Mouse (Mus musculus) small intestine, adult 2 months (tissue): ENCODE measurements around the gene Ssh1. TPM values are rescaled to one million over a fixed set of nuclear protein-coding genes. Genes with fewer than 3 reads are reported as not detected.

Source experiments
- H3K27ac ChIP-seq: fragments of 200-500 bp; 2 replicates; pipeline ENCODE4 v1.5.1; 2012; ENCODE audit warnings: low read depth, low read length, control low read depth, inconsistent platforms; ENCODE audit not compliant: insufficient read depth
- H3K27me3 ChIP-seq: fragments of 200-500 bp; 2 replicates; pipeline ENCODE4 v1.6.1; 2012; ENCODE audit warnings: mild to moderate bottlenecking, moderate library complexity, low read length, inconsistent platforms; ENCODE audit not compliant: control insufficient read depth, insufficient read depth
- H3K36me3 ChIP-seq: fragments of 200-500 bp; 2 replicates; pipeline ENCODE4 v1.6.1; 2012; ENCODE audit warnings: mild to moderate bottlenecking, low read length, control low read depth, inconsistent platforms; ENCODE audit not compliant: control insufficient read depth, insufficient read depth
- H3K4me1 ChIP-seq: fragments of 200-500 bp; 2 replicates; pipeline ENCODE4 v1.6.1; 2012; ENCODE audit warnings: low read length, inconsistent platforms, mixed read lengths; ENCODE audit not compliant: control insufficient read depth, insufficient read depth, insufficient read length
- H3K4me3 ChIP-seq: fragments of 200-500 bp; 2 replicates; pipeline ENCODE4 v1.5.1; 2012; ENCODE audit warnings: low read depth, mild to moderate bottlenecking, control low read depth, inconsistent platforms, low read length, moderate library complexity
- CTCF ChIP-seq: fragments of 200-500 bp; IDR thresholded peaks from 2 replicates; pipeline ENCODE4 v1.5.1; 2012; ENCODE audit warnings: low read depth, mild to moderate bottlenecking, control low read depth, inconsistent platforms, low read length, moderate library complexity, mixed read lengths; ENCODE audit not compliant: insufficient replicate concordance, insufficient read length; ENCODE audit errors: extremely low read depth
- POLR2A ChIP-seq: fragments of 200-500 bp; IDR thresholded peaks from 2 replicates; pipeline ENCODE4 v1.6.1; 2012; ENCODE audit warnings: low read depth, mild to moderate bottlenecking, control low read depth, inconsistent platforms, low read length, moderate library complexity
- WGBS: fragments of 180-500 bp; shearing (Covaris S2); methylation state at CpG from one replicate; pipeline ENCODE4 v1.1.7; 2018; 5-methylcytosine and 5-hydroxymethylcytosine counted together
- polyA plus RNA-seq: library from polyadenylated mRNA; depleted of rRNA; stranded (reverse); fragments of >200 nt; gene quantifications from 2 replicates; pipeline ENCODE4 v1.2.3, GENCODE M21; 2012

Gene Ssh1
- polyA plus RNA-seq, 1 experiment, result 11.3 TPM

DNA sequence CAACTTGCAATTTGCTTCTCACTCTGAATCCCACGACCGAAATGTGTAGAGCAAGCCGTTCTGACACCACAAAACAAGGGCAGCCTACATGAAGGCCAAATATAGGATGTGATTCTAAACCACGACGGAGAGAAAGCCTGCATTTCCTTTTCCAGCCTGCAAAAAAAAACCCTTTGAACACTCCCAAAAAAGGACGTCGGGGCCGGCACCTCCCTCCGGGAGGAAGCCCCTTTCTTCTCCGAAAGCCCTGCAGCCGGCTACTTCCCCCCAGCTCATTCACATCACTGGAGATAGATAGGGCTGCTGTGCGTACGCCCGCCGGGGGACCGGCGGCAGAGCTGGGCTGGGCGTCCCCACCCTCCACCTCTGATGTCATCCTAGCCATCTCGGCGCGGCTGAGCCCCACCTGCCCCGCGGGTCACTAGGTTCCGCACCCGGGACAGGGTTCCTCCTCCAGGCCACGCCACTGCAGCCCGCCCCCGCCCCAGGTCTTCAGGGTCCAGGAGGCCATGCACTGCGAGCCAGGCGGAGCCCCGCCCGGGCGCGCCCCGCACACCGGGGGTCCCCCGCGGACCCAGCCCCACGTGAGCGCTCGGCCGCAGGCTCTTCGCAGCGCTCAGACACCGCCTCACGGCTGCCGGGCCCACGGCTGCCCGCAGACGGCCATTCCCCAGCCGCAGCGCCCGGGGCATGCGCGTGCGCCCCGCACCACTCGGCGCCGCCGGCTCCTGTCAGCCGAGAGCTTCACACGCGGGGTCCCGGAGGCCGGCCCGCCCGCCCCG lies 85.7 kb downstream of the Ssh1 start:
- TF ChIP-seq CTCF (no peak), POLR2A (no peak; the same call in 1 of the 2 replicates)
- Histone ChIP-seq H3K4me1 (peaks cover 13% of the 10 kb centered on the region), H3K36me3 (no peaks in the 10 kb centered on the region), H3K4me3 (peak overlapping the region; percentile 85), H3K27ac (peak overlapping the region; percentile 90), H3K27me3 (no peaks in the 10 kb centered on the region)
- WGBS, result under 1% methylated on average over 69 of the region's 69 CpGs

DNA sequence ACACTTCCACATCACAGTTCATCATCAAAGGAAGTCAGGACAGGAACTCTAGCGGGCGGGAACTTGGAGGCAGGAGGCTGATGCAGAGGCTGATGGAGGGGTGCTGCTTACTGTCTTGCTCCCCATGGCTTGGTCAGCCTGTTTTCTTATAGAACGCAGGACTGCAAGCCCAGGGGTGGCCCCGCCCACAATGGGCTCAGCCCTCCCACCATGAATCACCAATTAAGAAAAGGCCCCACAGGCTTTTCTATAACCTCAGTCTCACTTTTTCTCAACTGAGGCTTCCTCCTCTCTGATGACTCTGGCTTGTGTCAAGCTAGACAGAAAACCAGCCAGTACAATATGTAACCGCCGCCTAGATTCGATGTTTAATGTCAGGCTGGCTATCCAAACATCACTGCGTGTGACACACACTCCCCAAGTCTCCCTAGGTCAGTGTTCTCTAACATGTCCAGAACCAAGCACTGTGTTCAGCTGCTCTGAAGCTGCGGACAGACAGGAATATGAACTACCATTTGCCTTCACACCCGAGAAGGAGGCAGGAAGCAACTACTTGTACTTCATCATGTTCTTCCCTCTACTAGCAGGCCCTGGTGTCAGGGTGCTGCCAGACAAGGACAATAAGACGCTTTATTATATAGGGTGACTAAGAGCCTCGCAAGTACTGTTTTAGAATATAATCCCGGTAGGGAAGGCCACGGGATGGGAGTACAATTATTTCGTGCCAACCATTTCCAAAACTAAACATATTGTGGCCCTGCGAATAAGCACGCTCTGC lies 86.5 kb downstream of the Ssh1 start:
- H3K27ac ChIP-seq, result peak overlapping the region; percentile 90
- no peaks in the 10 kb centered on the region for H3K27me3 ChIP-seq
- peaks cover 20% of the 10 kb centered on the region for H3K4me1 ChIP-seq
- no peaks in the 10 kb centered on the region for H3K36me3 ChIP-seq
- H3K4me3 ChIP-seq, result peak overlapping the region; percentile 85
- WGBS, result 6% methylated on average over 17 of the region's 17 CpGs
- TF ChIP-seq CTCF, result no peak
- TF ChIP-seq POLR2A, result no peak

DNA sequence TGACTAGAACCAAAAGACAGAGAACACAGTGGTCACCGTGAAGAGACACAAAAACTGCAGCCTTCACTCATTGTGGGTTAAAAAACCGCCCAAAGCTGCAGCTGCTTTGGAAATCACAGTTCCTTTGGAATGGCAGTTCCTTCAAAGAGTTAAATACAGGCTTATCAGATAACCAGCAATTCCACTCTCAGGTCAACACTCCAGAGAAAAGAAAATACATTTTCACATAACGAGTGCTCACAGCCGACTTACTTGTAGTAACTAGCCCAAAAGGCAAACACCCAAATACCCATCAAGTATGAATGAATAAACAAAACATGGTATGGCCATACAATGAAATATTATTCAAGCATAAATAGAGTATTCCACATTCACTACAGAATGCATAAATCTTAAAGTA lies 88.7 kb downstream of the Ssh1 start:
- no peak for TF ChIP-seq POLR2A
- TF ChIP-seq CTCF, result no peak
- H3K4me1 ChIP-seq, result peaks cover 25% of the 10 kb centered on the region
- no peaks in the 10 kb centered on the region for H3K27me3 ChIP-seq
- H3K27ac ChIP-seq, result no peak overlapping the region
- H3K36me3 ChIP-seq, result no peaks in the 10 kb centered on the region
- 40% methylated on average over 4 of the region's 4 CpGs for WGBS
- no peak overlapping the region for H3K4me3 ChIP-seq

DNA sequence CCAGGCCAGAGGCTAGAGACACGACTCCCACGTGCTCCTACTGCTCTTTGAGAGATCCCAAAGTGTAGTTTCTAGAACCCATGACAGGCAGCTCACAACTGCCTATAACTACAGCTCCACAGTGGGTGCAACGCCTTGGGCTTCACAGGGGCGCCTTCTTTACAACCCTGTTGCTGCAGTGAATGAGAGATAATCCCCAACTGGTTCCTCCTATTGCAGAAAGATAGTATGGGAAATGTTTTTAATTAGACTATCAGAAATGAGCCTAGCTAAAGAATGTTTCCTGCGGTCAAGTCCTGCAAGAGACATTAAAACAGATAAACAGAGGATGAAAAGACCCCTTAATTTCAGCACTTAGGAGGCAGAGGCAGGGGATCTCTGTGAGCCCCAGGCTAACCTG lies 90.7 kb downstream of the Ssh1 start:
- H3K4me1 ChIP-seq, result peaks cover 24% of the 10 kb centered on the region
- TF ChIP-seq CTCF, result no peak
- TF ChIP-seq POLR2A, result no peak
- H3K4me3 ChIP-seq, result no peak overlapping the region
- no peaks in the 10 kb centered on the region for H3K36me3 ChIP-seq
- WGBS, result 63% methylated on average over 5 of the region's 5 CpGs
- H3K27me3 ChIP-seq, result no peaks in the 10 kb centered on the region
- H3K27ac ChIP-seq, result no peak overlapping the region

DNA sequence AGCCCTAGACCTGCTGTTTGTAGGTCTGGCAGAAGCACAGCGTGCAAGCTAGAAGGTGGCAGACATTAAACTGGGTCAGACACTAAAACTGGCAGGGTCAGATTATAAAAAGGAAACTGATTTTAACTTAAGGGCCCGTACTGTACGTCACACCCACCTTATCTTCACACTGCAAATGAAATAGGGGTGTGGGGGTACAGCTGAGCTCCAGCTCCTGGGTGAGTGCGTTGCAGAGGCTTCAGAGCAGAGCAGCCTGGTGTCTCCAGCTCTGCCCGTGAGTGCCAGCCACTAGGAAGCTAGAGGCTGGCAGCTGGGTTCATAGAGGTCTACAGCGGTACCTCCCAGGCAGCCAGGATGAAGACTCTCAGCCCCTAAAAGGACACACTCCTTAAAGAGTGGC lies 91.7 kb downstream of the Ssh1 start:
- Histone ChIP-seq H3K36me3 (no peaks in the 10 kb centered on the region), H3K4me1 (peaks cover 24% of the 10 kb centered on the region), H3K4me3 (no peak overlapping the region), H3K27ac (no peak overlapping the region), H3K27me3 (no peaks in the 10 kb centered on the region)
- TF ChIP-seq CTCF (no peak), POLR2A (no peak)
- 30% methylated on average over 6 of the region's 6 CpGs for WGBS

DNA sequence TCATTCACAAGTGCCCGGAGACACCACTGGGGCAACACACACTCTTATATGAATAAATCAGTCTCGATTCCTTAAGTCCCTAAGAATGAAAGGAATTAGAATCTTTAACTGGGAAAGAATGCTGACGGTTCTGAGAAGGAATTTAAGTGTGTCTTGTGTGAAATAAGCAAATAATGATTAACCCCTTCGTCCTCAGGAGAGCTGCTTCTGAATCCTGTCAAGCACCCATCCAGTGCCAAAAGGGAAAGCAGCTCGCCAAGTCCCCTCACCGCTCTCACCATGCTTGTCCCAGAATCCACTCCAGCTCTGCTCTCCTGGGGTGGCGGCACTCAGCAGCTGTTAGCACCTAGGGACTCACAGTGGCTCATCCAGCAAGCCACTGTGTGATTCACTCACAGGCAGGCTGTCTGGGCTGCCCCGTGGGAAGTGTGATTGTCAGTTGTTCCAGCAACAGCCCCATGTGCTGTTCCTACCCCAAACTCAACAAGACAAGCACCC lies 92.6 kb downstream of the Ssh1 start:
- no peaks in the 10 kb centered on the region for H3K36me3 ChIP-seq
- peaks cover 23% of the 10 kb centered on the region for H3K4me1 ChIP-seq
- TF ChIP-seq CTCF, result no peak
- TF ChIP-seq POLR2A, result no peak
- H3K27me3 ChIP-seq, result no peaks in the 10 kb centered on the region
- H3K27ac ChIP-seq, result no peak overlapping the region
- no peak overlapping the region for H3K4me3 ChIP-seq
- WGBS, result 66% methylated on average over 8 of the region's 8 CpGs

DNA sequence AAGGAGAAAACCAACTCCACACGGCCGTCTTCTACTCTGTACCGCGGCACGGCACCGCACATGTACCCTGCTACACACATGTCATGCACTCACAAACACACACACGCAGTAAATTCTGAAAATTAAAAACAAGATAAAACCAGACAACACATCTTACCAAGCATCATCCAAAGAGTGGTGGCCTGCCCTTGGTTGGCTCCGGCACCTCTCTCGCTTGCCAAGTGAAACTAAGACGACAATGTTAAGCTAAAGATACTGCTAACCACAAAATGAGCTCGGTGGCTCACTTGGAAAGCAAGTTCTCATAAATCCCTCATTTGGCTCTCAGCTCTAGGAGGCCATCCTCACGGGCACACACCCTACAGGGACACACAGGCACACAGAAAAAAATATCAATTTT lies 94.2 kb downstream of the Ssh1 start:
- no peaks in the 10 kb centered on the region for H3K27me3 ChIP-seq
- TF ChIP-seq CTCF (no peak), POLR2A (no peak)
- H3K27ac ChIP-seq, result no peak overlapping the region
- WGBS, result 77% methylated on average over 12 of the region's 12 CpGs
- peak overlapping the region; percentile 14 for H3K4me3 ChIP-seq
- H3K36me3 ChIP-seq, result no peaks in the 10 kb centered on the region
- H3K4me1 ChIP-seq, result peaks cover 27% of the 10 kb centered on the region
